Mouse (Mus musculus): ENCODE measurements at regions not wholly inside any gene's neighbourhood (a gene's known extent, or its start where the extent isn't known, plus 50 kb on each side); places are given as distances from the start of the nearest gene placed in this dataset.

- TF ChIP-seq POLR2A (IDR thresholded peaks at IDR 0.05; ENCODE audit: insufficient read depth, low read depth, low read length) (no peak), EP300 (IDR thresholded peaks at IDR 0.05; ENCODE audit: insufficient read depth, low read depth, low read length) (no peak), CTCF (IDR thresholded peaks at IDR 0.05) (no peak)
- DNase-seq = no peak
- intact Hi-C loops (cut with DNase I) = no loop called here
- Histone ChIP-seq H3K36me3 (ENCODE audit: control insufficient read depth, insufficient read depth, low read length) (no peaks in the 10 kb centered on the region), H3K27ac (no peak overlapping the region), H3K4me1 (ENCODE audit: control insufficient read depth, insufficient read depth, low read length) (no peaks in the 10 kb centered on the region), H3K27me3 (ENCODE audit: control insufficient read depth, insufficient read depth, low read length) (no peaks in the 10 kb centered on the region), H3K79me2 (replicated peaks; ENCODE audit: control insufficient read depth, insufficient read depth, low read length) (no peaks in the 10 kb centered on the region), H3K4me3 (no peak overlapping the region), H3K9ac (ENCODE audit: low read depth, low read length) (no peak overlapping the region)
- WGBS = 77% methylated on average over 6 of the region's 6 CpGs
These were observed 227.5 kb downstream of the Gm12728 start for GRCm38 (mm10) chr4:106017065-106017646.

GRCm38 (mm10) chr4:106018936-106019335, 229.3 kb downstream of the Gm12728 start:
- Histone ChIP-seq H3K27me3 (ENCODE audit: control insufficient read depth, insufficient read depth, low read length) (no peaks in the 10 kb centered on the region), H3K27ac (no peak overlapping the region), H3K4me1 (ENCODE audit: control insufficient read depth, insufficient read depth, low read length) (no peaks in the 10 kb centered on the region), H3K79me2 (replicated peaks; ENCODE audit: control insufficient read depth, insufficient read depth, low read length) (no peaks in the 10 kb centered on the region), H3K9ac (ENCODE audit: low read depth, low read length) (no peak overlapping the region), H3K36me3 (ENCODE audit: control insufficient read depth, insufficient read depth, low read length) (no peaks in the 10 kb centered on the region), H3K4me3 (no peak overlapping the region)
- DNase-seq = no peak
- intact Hi-C loops (cut with DNase I) = no loop called here
- WGBS = 81% methylated on average over 4 of the region's 4 CpGs
- TF ChIP-seq CTCF (IDR thresholded peaks at IDR 0.05) (no peak), POLR2A (IDR thresholded peaks at IDR 0.05; ENCODE audit: insufficient read depth, low read depth, low read length) (no peak), EP300 (IDR thresholded peaks at IDR 0.05; ENCODE audit: insufficient read depth, low read depth, low read length) (no peak)

GRCm38 (mm10) chr4:106020338-106020737, 230.7 kb downstream of the Gm12728 start:
- no peak for DNase-seq
- intact Hi-C loops (cut with DNase I) = no loop called here
- Histone ChIP-seq H3K4me1 (ENCODE audit: control insufficient read depth, insufficient read depth, low read length) (no peaks in the 10 kb centered on the region), H3K79me2 (replicated peaks; ENCODE audit: control insufficient read depth, insufficient read depth, low read length) (no peaks in the 10 kb centered on the region), H3K36me3 (ENCODE audit: control insufficient read depth, insufficient read depth, low read length) (no peaks in the 10 kb centered on the region), H3K9ac (ENCODE audit: low read depth, low read length) (no peak overlapping the region), H3K27ac (no peak overlapping the region), H3K27me3 (ENCODE audit: control insufficient read depth, insufficient read depth, low read length) (no peaks in the 10 kb centered on the region), H3K4me3 (no peak overlapping the region)
- TF ChIP-seq EP300 (IDR thresholded peaks at IDR 0.05; ENCODE audit: insufficient read depth, low read depth, low read length) (no peak), CTCF (IDR thresholded peaks at IDR 0.05) (no peak), POLR2A (IDR thresholded peaks at IDR 0.05; ENCODE audit: insufficient read depth, low read depth, low read length) (no peak)
- WGBS = 43% methylated on average over 4 of the region's 4 CpGs

- DNase-seq = no peak
- Histone ChIP-seq H3K4me3 (no peak overlapping the region), H3K27me3 (ENCODE audit: control insufficient read depth, insufficient read depth, low read length) (no peaks in the 10 kb centered on the region), H3K36me3 (ENCODE audit: control insufficient read depth, insufficient read depth, low read length) (no peaks in the 10 kb centered on the region), H3K9ac (ENCODE audit: low read depth, low read length) (no peak overlapping the region), H3K4me1 (ENCODE audit: control insufficient read depth, insufficient read depth, low read length) (no peaks in the 10 kb centered on the region), H3K79me2 (replicated peaks; ENCODE audit: control insufficient read depth, insufficient read depth, low read length) (no peaks in the 10 kb centered on the region), H3K27ac (no peak overlapping the region)
- intact Hi-C loops (cut with DNase I) = no loop called here
- TF ChIP-seq EP300 (IDR thresholded peaks at IDR 0.05; ENCODE audit: insufficient read depth, low read depth, low read length) (no peak), POLR2A (IDR thresholded peaks at IDR 0.05; ENCODE audit: insufficient read depth, low read depth, low read length) (no peak), CTCF (IDR thresholded peaks at IDR 0.05) (no peak)
- 97% methylated on average over 1 of the region's 1 CpGs for WGBS
These were observed 234.9 kb downstream of the Gm12728 start for GRCm38 (mm10) chr4:106024591-106024990.

GRCm38 (mm10) chr4:106025966-106026637, 236.4 kb downstream of the Gm12728 start:
- H3K4me3 ChIP-seq = no peak overlapping the region
- DNase-seq = peak in 1 of 2 experiments; percentile 21
- TF ChIP-seq POLR2A (IDR thresholded peaks at IDR 0.05; ENCODE audit: insufficient read depth, low read depth, low read length) (no peak), CTCF (IDR thresholded peaks at IDR 0.05) (no peak), EP300 (IDR thresholded peaks at IDR 0.05; ENCODE audit: insufficient read depth, low read depth, low read length) (no peak)
- intact Hi-C loops (cut with DNase I) = no loop called here
- H3K27ac ChIP-seq = no peak overlapping the region
- WGBS = 71% methylated on average over 15 of the region's 15 CpGs
- no peak overlapping the region for H3K9ac ChIP-seq (ENCODE audit: low read depth, low read length)
- H3K36me3 ChIP-seq (ENCODE audit: control insufficient read depth, insufficient read depth, low read length) = no peaks in the 10 kb centered on the region
- H3K4me1 ChIP-seq (ENCODE audit: control insufficient read depth, insufficient read depth, low read length) = no peaks in the 10 kb centered on the region
- no peaks in the 10 kb centered on the region for H3K27me3 ChIP-seq (ENCODE audit: control insufficient read depth, insufficient read depth, low read length)
- no peaks in the 10 kb centered on the region for H3K79me2 ChIP-seq (replicated peaks; ENCODE audit: control insufficient read depth, insufficient read depth, low read length)

- DNase-seq = no peak
- Histone ChIP-seq H3K4me1 (ENCODE audit: control insufficient read depth, insufficient read depth, low read length) (no peaks in the 10 kb centered on the region), H3K9ac (ENCODE audit: low read depth, low read length) (no peak overlapping the region), H3K36me3 (ENCODE audit: control insufficient read depth, insufficient read depth, low read length) (no peaks in the 10 kb centered on the region), H3K4me3 (no peak overlapping the region), H3K79me2 (replicated peaks; ENCODE audit: control insufficient read depth, insufficient read depth, low read length) (no peaks in the 10 kb centered on the region), H3K27me3 (ENCODE audit: control insufficient read depth, insufficient read depth, low read length) (no peaks in the 10 kb centered on the region), H3K27ac (no peak overlapping the region)
- TF ChIP-seq CTCF (IDR thresholded peaks at IDR 0.05) (no peak), POLR2A (IDR thresholded peaks at IDR 0.05; ENCODE audit: insufficient read depth, low read depth, low read length) (no peak), EP300 (IDR thresholded peaks at IDR 0.05; ENCODE audit: insufficient read depth, low read depth, low read length) (no peak)
- intact Hi-C loops (cut with DNase I) = no loop called here
- 75% methylated on average over 7 of the region's 7 CpGs for WGBS
These were observed 250.7 kb downstream of the Gm12728 start for GRCm38 (mm10) chr4:106040376-106040775.
